Mouse (Mus musculus) Patski (cell line): ENCODE measurements around the gene Wfikkn2. TPM values are rescaled to one million over a fixed set of nuclear protein-coding genes. Genes with fewer than 3 reads are reported as not detected.
A peak's percentile ranks its signal among the peaks of the same experiment; 100 is the strongest.

Source experiments
- ATAC-seq: fragments of 100-300 bp; one replicate; pipeline ENCODE4 v1.8.0; 2021
- CTCF ChIA-PET: fragments of 350-600 bp; sonication (Branson Sonifier 250); formaldehyde crosslinking; loops from one replicate; lab custom pipeline; 2022; ENCODE audit warnings: inconsistent platforms; lab: Charles Lee
- POLR2A ChIA-PET: fragments of 350-600 bp; sonication (Branson Sonifier 250); formaldehyde crosslinking; loops from one replicate; lab custom pipeline; 2022; ENCODE audit warnings: antibody characterized with exemption, inconsistent platforms; lab: Charles Lee
- DNase-seq: peaks from one replicate; pipeline ENCODE4 v3.0.0-alpha.2; 2011; ENCODE audit warnings: low read depth, low spot score
- H3K27me3 ChIP-seq: fragments of 371-371 bp; one replicate; pipeline ENCODE4 v1.5.1; 2021
- CTCF ChIP-seq: fragments of 100-300 bp; IDR thresholded peaks from one replicate; pipeline ENCODE4 v1.5.1; 2021
- in situ Hi-C: fragments of 300-500 bp; cut with MboI; formaldehyde crosslinking; loops from 3 replicates; pipeline ENCODE4 v1.11.1; 2018; ENCODE audit warnings: low pct_unique_long_range_greater_than_20kb, mixed read lengths
- polyA plus RNA-seq: library from polyadenylated mRNA; unstranded; gene quantifications from one replicate; pipeline ENCODE4 v1.2.3, GENCODE M21; 2021

Gene Wfikkn2
- polyA plus RNA-seq, 1 experiment from 2014 or later = 0.08 TPM

DNA sequence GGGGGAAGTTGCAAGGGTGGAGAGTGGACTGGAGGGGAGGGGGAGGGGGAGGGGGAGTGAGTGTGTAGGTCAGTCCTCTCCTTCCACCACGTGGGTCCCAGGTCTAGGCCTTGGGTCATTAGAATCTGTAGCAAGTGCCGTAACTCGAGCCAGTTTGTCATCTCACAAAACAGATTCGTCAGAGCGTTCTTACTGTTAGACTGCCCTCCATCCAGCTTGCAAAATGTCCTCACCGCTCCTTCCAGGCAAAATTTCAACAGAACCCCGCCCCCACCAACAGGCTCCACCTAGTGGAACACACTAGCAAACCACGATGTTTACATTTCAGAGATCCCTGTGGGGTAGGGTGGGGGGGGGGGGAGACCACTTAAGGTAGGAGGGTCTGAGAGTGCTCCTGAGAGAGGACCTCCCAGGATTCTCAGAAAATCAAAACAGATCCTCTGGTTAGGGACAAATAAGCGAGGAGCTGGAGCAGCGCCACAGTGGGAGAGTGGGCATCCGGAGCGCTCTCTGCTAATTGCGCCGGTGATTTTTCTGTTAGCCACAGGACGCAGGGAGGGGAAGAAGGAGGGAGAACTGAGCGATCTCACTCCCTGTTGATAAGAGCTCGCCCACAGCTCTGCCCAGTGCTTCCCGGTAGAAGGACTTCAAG, 19.5 kb upstream of the Wfikkn2 start:
- in situ Hi-C loops = no loop called here
- no peaks in the 10 kb centered on the region for H3K27me3 ChIP-seq
- CTCF ChIA-PET = interaction anchor here (0.8 to 2.0 kb wide), 3 partner anchors 16 to 39 kb away, joined by 3 to 7 read pairs (median 4); no protein-coding TSS in a partner anchor
- no peak for TF ChIP-seq CTCF
- ATAC-seq (no peak), DNase-seq (no peak)
- POLR2A ChIA-PET = no interaction called here

DNA sequence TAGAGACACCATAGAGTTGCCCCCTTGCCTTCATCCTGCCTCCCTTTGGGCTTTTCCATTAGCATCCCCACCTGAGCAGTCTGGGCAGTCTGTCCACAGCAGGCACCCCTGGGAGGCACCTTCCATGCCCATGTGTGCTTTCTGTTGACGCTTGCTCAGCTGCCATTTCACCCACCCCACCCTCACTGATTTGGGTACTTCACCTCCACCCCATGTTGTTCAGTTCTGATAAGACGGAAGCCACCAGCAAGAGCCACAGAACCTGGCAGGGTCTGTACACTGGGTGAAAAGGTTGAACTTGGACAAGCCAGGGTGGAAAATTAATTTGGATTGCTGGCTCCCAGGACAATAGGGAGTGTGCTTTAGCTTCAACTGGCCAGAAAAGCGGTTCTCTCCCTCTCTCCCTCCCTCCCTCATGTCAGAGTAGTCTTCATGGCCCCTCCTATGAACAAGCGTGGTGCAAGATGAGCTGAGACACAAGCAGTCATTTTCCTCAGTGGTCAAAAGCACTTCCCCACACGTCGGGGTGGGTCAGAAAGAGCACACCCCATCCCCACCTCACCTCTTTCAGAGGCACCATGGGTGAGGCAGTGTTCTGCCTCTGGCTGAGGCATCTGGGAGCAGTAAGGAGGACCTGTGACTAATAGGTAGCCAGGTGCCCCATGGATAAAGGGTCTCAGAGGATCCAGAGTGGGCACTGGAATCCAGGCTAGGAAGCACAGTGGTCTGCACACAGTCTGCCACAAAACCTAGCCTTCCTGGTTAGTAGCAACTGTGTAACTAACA, 16.0 kb upstream of the Wfikkn2 start:
- DNase-seq (no peak), ATAC-seq (no peak)
- TF ChIP-seq CTCF = no peak
- CTCF ChIA-PET = no interaction called here
- POLR2A ChIA-PET = no interaction called here
- in situ Hi-C loops = no loop called here
- H3K27me3 ChIP-seq = no peaks in the 10 kb centered on the region

DNA sequence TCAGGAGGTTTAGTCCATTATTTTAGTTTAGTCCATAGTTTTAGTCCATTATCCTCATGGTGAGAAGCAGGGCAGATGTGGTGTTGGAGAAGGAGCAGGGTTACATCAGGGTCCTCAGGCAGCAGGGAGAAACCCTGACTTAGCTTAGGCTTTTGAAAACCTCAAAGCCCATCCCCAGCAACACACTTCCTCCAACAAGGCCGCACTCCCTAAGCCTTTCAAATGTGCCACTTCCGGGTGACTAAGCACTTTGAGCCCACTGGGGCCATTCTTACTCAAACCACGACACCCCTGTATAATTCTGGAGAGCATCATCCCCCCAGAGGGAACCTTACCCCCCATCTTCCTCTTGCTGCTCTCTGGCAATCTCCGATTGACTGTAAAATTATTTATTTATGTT, 14.0 kb upstream of the Wfikkn2 start:
- no peak for ATAC-seq
- no peaks in the 10 kb centered on the region for H3K27me3 ChIP-seq
- no peak for DNase-seq
- no peak for TF ChIP-seq CTCF
- POLR2A ChIA-PET = no interaction called here
- CTCF ChIA-PET = no interaction called here
- in situ Hi-C loops = no loop called here

DNA sequence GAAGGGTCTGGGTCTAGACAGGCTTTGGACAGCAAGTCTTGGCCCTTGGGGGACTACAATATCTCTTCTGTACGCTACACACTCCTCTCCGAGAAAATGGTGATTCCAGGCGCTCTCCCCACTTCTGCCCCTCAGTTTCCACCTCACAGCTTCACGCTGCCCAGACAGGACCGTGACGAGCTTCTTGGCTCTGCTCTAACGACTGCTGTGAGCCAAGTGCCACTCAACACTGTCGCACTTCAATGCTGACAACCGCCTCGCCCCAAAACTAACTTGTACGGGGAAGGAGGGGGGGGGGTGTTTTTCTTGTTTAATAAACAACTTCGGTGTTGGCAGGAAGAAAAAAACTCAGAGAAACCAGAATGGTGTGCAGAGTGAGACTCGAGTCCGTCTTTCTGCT, 12.2 kb upstream of the Wfikkn2 start:
- CTCF ChIA-PET = interaction anchor here (1.0 to 1.2 kb wide), 2 partner anchors 14 to 15 kb away, joined by 3 read pairs; no protein-coding TSS in a partner anchor
- ATAC-seq (no peak), DNase-seq (no peak)
- POLR2A ChIA-PET = no interaction called here
- no peak for TF ChIP-seq CTCF
- in situ Hi-C loops = no loop called here
- no peaks in the 10 kb centered on the region for H3K27me3 ChIP-seq

DNA sequence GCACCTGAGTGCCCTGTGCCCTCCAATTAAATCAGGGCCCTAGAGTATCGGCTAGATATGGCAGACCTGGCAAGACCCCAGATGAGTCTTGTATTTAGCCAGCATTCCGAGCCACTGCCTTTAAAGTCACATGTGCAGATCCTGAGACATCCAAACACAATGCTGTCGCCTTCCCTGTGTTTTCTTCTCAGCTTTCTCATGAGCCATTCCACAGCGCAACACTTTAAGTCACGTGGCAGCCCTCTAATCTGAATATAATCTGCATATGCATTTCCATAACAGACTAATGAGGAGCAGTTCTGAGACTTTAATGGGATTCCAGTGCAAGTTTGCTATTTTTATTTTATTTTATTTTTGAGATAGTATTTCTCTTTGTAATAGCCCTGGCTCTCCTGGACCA, 9.9 kb upstream of the Wfikkn2 start:
- ChIA-PET CTCF (interaction anchor here (0.7 kb wide), 1 partner anchor 19 kb away, joined by 3 read pairs; no protein-coding TSS in a partner anchor), POLR2A (no interaction called here)
- TF ChIP-seq CTCF = no peak
- DNase-seq (no peak), ATAC-seq (no peak)
- no peaks in the 10 kb centered on the region for H3K27me3 ChIP-seq
- in situ Hi-C loops = no loop called here

DNA sequence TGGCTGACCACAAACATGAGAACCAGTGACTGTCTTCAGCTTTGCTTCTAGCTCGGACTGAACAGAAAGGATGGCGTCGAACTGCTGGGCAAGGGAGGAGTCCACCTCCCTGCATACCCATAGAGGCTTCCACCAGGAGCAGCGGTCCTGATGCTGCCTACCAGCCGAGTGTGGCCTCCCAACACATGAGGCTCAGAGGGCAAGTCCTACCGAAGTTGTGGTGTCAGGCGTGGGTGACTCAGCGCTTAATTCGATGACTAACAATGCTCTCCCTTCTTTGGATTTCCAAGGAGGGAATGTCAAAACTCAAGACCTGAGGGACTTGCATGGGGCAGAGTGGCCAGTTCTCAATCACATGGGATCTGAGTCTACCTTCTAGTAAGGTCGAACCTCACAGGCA, 7.9 kb upstream of the Wfikkn2 start:
- TF ChIP-seq CTCF = no peak
- peak; percentile 44 for ATAC-seq
- no peaks in the 10 kb centered on the region for H3K27me3 ChIP-seq
- POLR2A ChIA-PET = no interaction called here
- in situ Hi-C loops = no loop called here
- CTCF ChIA-PET = interaction anchor here (1.1 to 2.3 kb wide), 2 partner anchors 14 to 23 kb away, joined by 3 to 5 read pairs; no protein-coding TSS in a partner anchor
- no peak for DNase-seq

DNA sequence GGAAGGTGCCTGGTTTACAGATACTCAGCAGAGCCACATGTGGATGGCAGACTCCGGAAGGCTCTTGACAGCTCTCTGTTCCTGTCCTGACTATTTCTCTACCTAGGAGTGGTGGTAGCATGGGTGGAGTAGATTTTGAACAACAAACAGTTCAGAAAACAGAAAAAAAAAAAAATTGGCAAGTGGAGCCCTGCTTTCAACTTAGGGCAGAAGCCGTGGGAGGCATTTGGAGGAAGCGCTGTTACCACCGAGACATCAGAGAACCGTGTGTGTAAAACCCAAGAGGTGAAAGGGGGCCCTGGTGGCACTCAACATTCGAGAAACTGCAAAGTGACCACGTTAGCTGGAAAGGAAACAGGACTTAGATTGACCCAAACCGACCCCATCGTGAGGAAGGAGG, 7.4 kb upstream of the Wfikkn2 start:
- no peak for TF ChIP-seq CTCF
- ATAC-seq (no peak), DNase-seq (no peak)
- POLR2A ChIA-PET = no interaction called here
- in situ Hi-C loops = no loop called here
- peaks cover 5% of the 10 kb centered on the region for H3K27me3 ChIP-seq
- CTCF ChIA-PET = interaction anchor here (1.1 to 2.3 kb wide), 2 partner anchors 13 to 24 kb away, joined by 3 to 5 read pairs; no protein-coding TSS in a partner anchor

DNA sequence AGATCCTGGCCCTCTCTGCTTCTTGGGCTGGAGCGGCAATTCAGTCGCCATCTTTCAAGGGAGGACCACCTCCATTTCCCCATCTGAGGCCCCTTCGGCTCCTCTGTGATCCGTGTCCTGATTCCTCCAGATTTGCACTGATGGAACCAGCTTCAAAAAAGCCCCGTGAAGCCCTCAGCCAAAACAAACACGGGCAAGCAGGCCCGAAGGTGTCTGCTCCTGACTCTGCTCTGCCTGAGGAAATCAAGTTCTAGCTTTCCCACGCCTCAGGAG, 920 bp upstream of the Wfikkn2 start:
- ChIA-PET POLR2A (interaction anchor here (0.6 kb wide), 1 partner anchor 429 kb away, joined by 6 read pairs; no protein-coding TSS in a partner anchor), CTCF (interaction anchor here (0.8 to 1.9 kb wide), 3 partner anchors 21 to 28 kb away, joined by 3 to 5 read pairs (median 3); no protein-coding TSS in a partner anchor)
- DNase-seq (no peak), ATAC-seq (no peak)
- TF ChIP-seq CTCF = no peak
- in situ Hi-C loops = no loop called here
- H3K27me3 ChIP-seq = peaks cover 8% of the 10 kb centered on the region

DNA sequence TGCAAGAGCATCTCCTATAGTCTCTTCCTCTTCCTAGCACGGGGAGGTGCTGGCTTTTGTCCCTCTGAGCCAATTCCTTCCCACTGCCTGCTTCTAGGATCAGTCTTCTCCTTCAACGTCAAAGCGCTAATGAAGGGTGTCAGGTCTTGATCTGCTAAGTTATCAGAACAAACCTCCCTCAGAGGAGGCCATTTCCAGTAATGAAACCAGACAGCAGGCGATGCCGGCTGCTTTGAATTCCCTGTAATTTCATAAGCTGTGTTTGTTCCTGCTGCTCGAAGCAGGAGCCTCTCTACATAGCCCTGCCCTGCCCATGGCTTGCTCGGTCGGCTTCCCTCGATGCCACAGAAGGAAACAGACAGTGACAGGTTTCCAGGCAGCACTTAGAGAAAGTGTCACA, 1.4 kb downstream of the Wfikkn2 start:
- DNase-seq = no peak
- H3K27me3 ChIP-seq = peaks cover 8% of the 10 kb centered on the region
- no peak for ATAC-seq
- ChIA-PET CTCF (no interaction called here), POLR2A (no interaction called here)
- TF ChIP-seq CTCF = no peak
- in situ Hi-C loops = no loop called here

DNA sequence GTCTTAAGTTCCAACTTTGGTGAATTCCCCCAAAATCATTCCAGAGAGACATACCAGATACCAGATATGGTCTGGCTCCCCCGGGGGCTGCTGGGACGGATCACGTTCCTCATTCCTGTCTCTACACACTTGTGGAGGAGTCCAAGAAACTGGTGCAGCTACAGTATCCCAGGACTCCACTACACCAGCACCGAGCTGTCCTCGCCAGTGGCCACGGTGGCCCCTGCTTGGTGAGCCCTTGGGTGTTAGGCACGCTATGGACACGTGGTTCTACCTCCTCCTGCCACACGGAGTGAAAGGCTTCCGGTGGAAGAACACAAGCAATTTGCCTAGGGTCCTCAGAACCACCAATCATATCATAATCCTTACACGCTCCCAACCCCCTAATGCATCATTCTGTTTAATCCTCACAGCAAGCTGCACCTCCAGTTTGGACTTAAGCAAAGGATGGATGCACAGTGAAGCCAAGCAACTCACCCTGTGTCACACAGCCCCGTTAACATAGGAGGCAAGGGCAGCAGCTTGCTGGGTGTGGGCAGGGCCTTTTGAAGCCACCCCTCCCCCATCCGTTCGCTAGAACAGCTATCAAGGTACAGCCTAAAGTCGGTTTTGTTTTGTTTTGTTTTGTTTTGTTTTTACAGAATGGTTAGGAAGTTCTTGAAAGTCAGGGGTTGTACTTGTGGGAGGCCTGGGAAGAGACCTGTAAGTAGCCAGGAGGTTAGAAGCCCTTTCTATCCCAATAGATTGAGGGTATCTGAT, 2.2 kb downstream of the Wfikkn2 start:
- DNase-seq (no peak), ATAC-seq (no peak)
- in situ Hi-C loops = no loop called here
- H3K27me3 ChIP-seq = peaks cover 8% of the 10 kb centered on the region
- POLR2A ChIA-PET = no interaction called here
- CTCF ChIA-PET = interaction anchor here (1.2 kb wide), 1 partner anchor 14 kb away, joined by 3 read pairs; no protein-coding TSS in a partner anchor
- no peak for TF ChIP-seq CTCF
